Mouse (Mus musculus) bone marrow macrophage, adult 2 months (primary cell): ENCODE measurements around the gene Polg.

ENCODE experiments used
- CTCF ChIP-seq: IDR thresholded peaks from 2 replicates; pipeline ENCODE4 v1.5.1; 2012; ENCODE audit warnings: low read depth, mild to moderate bottlenecking, low read length, moderate library complexity
- POLR2A ChIP-seq: IDR thresholded peaks from 2 replicates; pipeline ENCODE4 v1.6.1; 2012; ENCODE audit warnings: mild to moderate bottlenecking, low read depth, low read length, borderline replicate concordance

- TF ChIP-seq CTCF (no peak), POLR2A (no peak)
These were observed 36.9 kb upstream of the Polg start for GRCm38 (mm10) chr7:79503103-79503455.
